Mouse (Mus musculus): ENCODE data around the gene Tex12.

GRCm38 (mm10) chr9:50535930-50536329 is 25.2 kb downstream of the Tex12 start:
- no peak for TF ChIP-seq POLR2A (IDR thresholded peaks at IDR 0.05; ENCODE audit: borderline replicate concordance, extremely low read depth, insufficient read depth, insufficient read length, poor library complexity, severe bottlenecking)
- no peak for TF ChIP-seq CTCF (IDR thresholded peaks at IDR 0.05; ENCODE audit: borderline replicate concordance, extremely low read depth, insufficient read depth, insufficient read length)

Measured in brain, embryonic 14.5 days (tissue).